Mouse (Mus musculus) spleen, postnatal 0 days (tissue): ENCODE results near the gene Abat. TPM values are rescaled to one million over a fixed set of nuclear protein-coding genes. Genes with fewer than 3 reads are reported as not detected.

Experiments used
- polyA plus RNA-seq: library from polyadenylated mRNA; unstranded; fragments of >200 nt; fragmentation: Nextera tagmentation; extraction: Ambion mirVana; gene quantifications from 2 replicates; pipeline ENCODE4 v1.2.1, GENCODE M21; 2015

The Abat gene
- polyA plus RNA-seq, result 3.3 and 5.4 TPM in 2 replicates

GRCm38 (mm10) chr16:8513236-8513906 lies at the start of gene Abat:
TSS of gene Abat (plus strand) at chr16:8513429.

DNA sequence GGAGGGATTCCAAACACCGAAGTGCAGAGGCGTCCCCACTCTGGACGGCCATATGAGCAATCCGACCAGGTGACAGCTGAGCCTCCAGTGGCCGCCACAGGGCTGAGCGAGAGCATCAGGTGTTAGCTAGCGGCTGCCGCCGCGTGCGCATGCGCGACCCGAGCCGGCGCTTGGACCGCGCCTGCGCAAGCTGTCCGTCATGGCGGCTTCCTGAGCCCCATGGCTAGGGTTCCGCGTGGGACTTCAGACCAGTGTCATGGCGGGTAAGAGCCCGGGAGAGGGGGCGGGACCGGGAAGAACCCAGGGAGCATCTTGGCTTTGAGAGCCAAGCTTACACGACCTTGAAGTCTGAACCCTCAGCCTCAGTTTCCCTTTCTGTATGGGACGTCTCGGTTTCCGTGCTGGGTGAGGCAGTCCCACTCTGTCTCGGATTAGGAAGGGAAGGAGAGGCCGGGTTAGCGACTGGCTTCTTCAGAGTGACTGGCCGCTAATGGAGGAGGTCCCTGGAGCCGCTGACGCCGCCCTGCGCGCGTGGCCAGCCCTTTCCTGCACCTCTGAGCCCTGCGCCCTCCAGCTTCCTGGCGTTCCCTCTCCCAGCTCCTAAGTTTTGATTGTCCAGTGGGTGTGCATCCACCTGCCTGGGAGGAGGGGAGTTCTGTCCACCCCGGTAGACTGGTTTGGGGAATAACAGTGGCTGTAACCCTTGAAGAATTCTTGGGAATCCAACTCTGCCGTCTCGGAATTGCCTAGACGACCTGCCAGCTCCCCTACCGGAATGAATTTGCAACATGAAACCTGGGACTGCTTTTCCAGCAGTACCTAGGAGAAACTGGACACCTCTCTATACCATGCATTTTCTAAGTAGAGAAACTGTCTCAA lies 42.4 kb upstream of the Abat start, which contains the start of gene Mettl22:
Gene Mettl22, plus strand, starts transcription at position 186 of the 879 bp plus-strand sequence.

GRCm38 (mm10) chr16:8637217-8638051 lies 124.2 kb downstream of the Abat start, which contains the start of the genes Pmm2 and Tmem186:
TSS of gene Pmm2 (plus strand) at chr16:8637674.
TSS of gene Tmem186 (minus strand) at chr16:8637712.

Other genes starting within 250 kb of the Abat start
- 0.08 TPM in 1 of 2 replicates, not detected in the other for gene Tmem114, start 88.3 kb upstream of the Abat start, polyA plus RNA-seq
- gene Mettl22, start 42.6 kb upstream of the Abat start, polyA plus RNA-seq, result 9.7 and 11.9 TPM in 2 replicates
- 42.8 and 45.5 TPM in 2 replicates for gene Pmm2, start 124.2 kb downstream of the Abat start, polyA plus RNA-seq
- gene Tmem186, start 124.3 kb downstream of the Abat start, polyA plus RNA-seq, result 12.2 and 13.0 TPM in 2 replicates
- gene Carhsp1, start 158.7 kb downstream of the Abat start, polyA plus RNA-seq, result 106 and 118 TPM in 2 replicates
- gene Gm5767, start 167.3 kb downstream of the Abat start, polyA plus RNA-seq, result not detected in 2 replicates